ENCODE assay signal across 7 mouse cellular contexts in genomic region chr1:156042481-156042880, GRCm38 (mm10). TPM values are rescaled to one million over a fixed set of nuclear protein-coding genes. Genes with fewer than 3 reads are reported as not detected.
DNase-seq lines count a peak whose midpoint lies in the region; ATAC-seq and TF ChIP-seq lines count a peak whose summit lies in the region.

No protein-coding gene starts in this region.

- TF ChIP-seq POLR2A in embryonic fibroblast, embryonic 13.5 days (IDR thresholded peaks at IDR 0.05; ENCODE audit: low read depth, low read length), result no peak

- ATAC-seq in lung, embryonic 14.5 days (ENCODE audit: insufficient read depth), result no peak
- ATAC-seq in intestine, postnatal 0 days, result peak; percentile 58
- ATAC-seq in neural tube, embryonic 14.5 days (ENCODE audit: low read depth), result no peak

- H3K4me2 ChIP-seq in lung, embryonic 14.5 days, result peak overlapping the region; percentile 86
- peak overlapping the region; percentile 64 for H3K4me2 ChIP-seq in intestine, postnatal 0 days (replicated peaks; ENCODE audit: low read depth)
- H3K4me2 ChIP-seq in neural tube, embryonic 14.5 days (ENCODE audit: low read depth, low read length), result peak overlapping the region; percentile 63; the same call in 1 of the 2 replicates

- 85% methylated on average over 5 of the region's 5 CpGs for WGBS in lung, embryonic 14.5 days
- 40% methylated on average over 5 of the region's 5 CpGs for WGBS in intestine, postnatal 0 days
- 94% methylated on average over 5 of the region's 5 CpGs for WGBS in neural tube, embryonic 14.5 days

- peaks cover 47% of the 10 kb centered on the region for H3K36me3 ChIP-seq in lung, embryonic 14.5 days (ENCODE audit: insufficient read depth)
- peaks cover 25% of the 10 kb centered on the region for H3K36me3 ChIP-seq in intestine, postnatal 0 days (ENCODE audit: control insufficient read depth, insufficient read depth)
- H3K36me3 ChIP-seq in neural tube, embryonic 14.5 days (ENCODE audit: control insufficient read depth, insufficient read depth, low read length), result peaks cover 3% of the 10 kb centered on the region; the same call in 1 of the 2 replicates

- H3K9ac ChIP-seq in lung, embryonic 14.5 days, result no peak overlapping the region
- no peak overlapping the region; the same call in 1 of the 2 replicates for H3K9ac ChIP-seq in intestine, postnatal 0 days (ENCODE audit: low read depth, low read length)
- no peak overlapping the region for H3K9ac ChIP-seq in neural tube, embryonic 14.5 days (replicated peaks; ENCODE audit: low read depth, low read length)

- H3K27ac ChIP-seq in lung, embryonic 14.5 days (ENCODE audit: low read depth), result no peak overlapping the region
- no peak overlapping the region for H3K27ac ChIP-seq in embryonic fibroblast, embryonic 13.5 days (ENCODE audit: insufficient read depth, low read length)
- H3K27ac ChIP-seq in intestine, postnatal 0 days (ENCODE audit: low read depth, low read length), result peak overlapping the region; percentile 94
- no peak overlapping the region for H3K27ac ChIP-seq in neural tube, embryonic 14.5 days (ENCODE audit: low read depth, low read length)

- H3K4me1 ChIP-seq in lung, embryonic 14.5 days (ENCODE audit: insufficient read depth), result 0 out of 2 replicates have a peak, but pooled peaks cover 2% of the 10 kb centered on the region
- peaks cover 2% of the 10 kb centered on the region; the same call in 1 of the 2 replicates for H3K4me1 ChIP-seq in embryonic fibroblast, embryonic 13.5 days (ENCODE audit: control insufficient read depth, insufficient read depth, low read length)
- 0 out of 2 replicates have a peak, but pooled peaks cover 3% of the 10 kb centered on the region for H3K4me1 ChIP-seq in intestine, postnatal 0 days (replicated peaks; ENCODE audit: control insufficient read depth, insufficient read depth, low read length)
- H3K4me1 ChIP-seq in neural tube, embryonic 14.5 days (ENCODE audit: control insufficient read depth, insufficient read depth, low read length), result peaks cover 15% of the 10 kb centered on the region

- H3K9me3 ChIP-seq in lung, embryonic 14.5 days (ENCODE audit: low read depth, low read length), result no peaks in the 10 kb centered on the region
- H3K9me3 ChIP-seq in intestine, postnatal 0 days (ENCODE audit: control insufficient read depth), result no peaks in the 10 kb centered on the region
- no peaks in the 10 kb centered on the region for H3K9me3 ChIP-seq in neural tube, embryonic 14.5 days (ENCODE audit: control insufficient read depth, low read length)

- DNase-seq in lung, embryonic 14.5 days, result no peak
- DNase-seq in lung, postnatal 10 days, result no peak
- DNase-seq in urinary bladder, postnatal 36 days (ENCODE audit: low spot score in 2 of 2), result no peak
- DNase-seq in thymus, postnatal 10 days (ENCODE audit: low spot score in 2 of 2), result no peak

- no peaks in the 10 kb centered on the region for H3K27me3 ChIP-seq in lung, embryonic 14.5 days (ENCODE audit: insufficient read depth, low read length)
- no peaks in the 10 kb centered on the region for H3K27me3 ChIP-seq in intestine, postnatal 0 days (replicated peaks; ENCODE audit: control insufficient read depth, insufficient read depth, low read length)
- H3K27me3 ChIP-seq in neural tube, embryonic 14.5 days (ENCODE audit: control insufficient read depth, insufficient read depth, low read length), result no peaks in the 10 kb centered on the region

- no peak for TF ChIP-seq CTCF in lung, embryonic 14.5 days (IDR thresholded peaks at IDR 0.05; ENCODE audit: low read depth)
- no peak for TF ChIP-seq CTCF in embryonic fibroblast, embryonic 13.5 days (IDR thresholded peaks at IDR 0.05; ENCODE audit: borderline replicate concordance, insufficient read depth, low read length)
- no peak for TF ChIP-seq CTCF in intestine, postnatal 0 days (IDR thresholded peaks at IDR 0.05; ENCODE audit: low read depth)

- peak overlapping the region; percentile 51; the same call in 1 of the 2 replicates for H3K4me3 ChIP-seq in lung, embryonic 14.5 days (ENCODE audit: low read depth, low read length)
- H3K4me3 ChIP-seq in embryonic fibroblast, embryonic 13.5 days (ENCODE audit: insufficient read depth, low read length), result peak overlapping the region; percentile 91
- peak overlapping the region; percentile 61 for H3K4me3 ChIP-seq in intestine, postnatal 0 days (ENCODE audit: low read depth, low read length)
- H3K4me3 ChIP-seq in neural tube, embryonic 14.5 days (ENCODE audit: low read depth, low read length), result no peak overlapping the region

RNA-seq across cellular contexts. Expression of gene Tor1aip1, which starts 6.2 kb away (rescaled TPM):
- 45.9 and 47.6 TPM in 2 replicates for polyA plus RNA-seq in lung, embryonic 14.5 days (2014; fragmentation: Nextera tagmentation; extraction: Ambion mirVana)
- 71.4 and 77.9 TPM in 2 replicates for polyA plus RNA-seq in embryonic fibroblast, embryonic 13.5 days (2011; ENCODE audit: insufficient read length, low read depth, missing spikeins)
- polyA plus RNA-seq in intestine, postnatal 0 days (2015; fragmentation: Nextera tagmentation; extraction: Ambion mirVana), result 34.6 and 34.7 TPM in 2 replicates
- 19.1 and 21.5 TPM in 2 replicates for polyA plus RNA-seq in neural tube, embryonic 14.5 days (2014; fragmentation: Nextera tagmentation; extraction: Ambion mirVana)

RNA-seq across cellular contexts. Expression of gene Tor1aip2, which starts 7.3 kb away (rescaled TPM):
- polyA plus RNA-seq in lung, embryonic 14.5 days (2014; fragmentation: Nextera tagmentation; extraction: Ambion mirVana), result 119 and 121 TPM in 2 replicates
- 161 and 181 TPM in 2 replicates for polyA plus RNA-seq in embryonic fibroblast, embryonic 13.5 days (2011; ENCODE audit: insufficient read length, low read depth, missing spikeins)
- polyA plus RNA-seq in intestine, postnatal 0 days (2015; fragmentation: Nextera tagmentation; extraction: Ambion mirVana), result 129 and 142 TPM in 2 replicates
- polyA plus RNA-seq in neural tube, embryonic 14.5 days (2014; fragmentation: Nextera tagmentation; extraction: Ambion mirVana), result 61.0 and 71.5 TPM in 2 replicates
